Mouse (Mus musculus): ENCODE data around the gene Rtn2.
A peak's percentile ranks its signal among the peaks of the same experiment; 100 is the strongest.

Rtn2 gene

GRCm38 (mm10) chr7:19300501-19301421 is 18.3 kb downstream of the Rtn2 start:
- DNase-seq (ENCODE audit: low read depth, low spot score) = peak; percentile 88

GRCm38 (mm10) chr7:19301461-19302263 is 19.2 kb downstream of the Rtn2 start:
- DNase-seq (ENCODE audit: low read depth, low spot score) = no peak

DNA sequence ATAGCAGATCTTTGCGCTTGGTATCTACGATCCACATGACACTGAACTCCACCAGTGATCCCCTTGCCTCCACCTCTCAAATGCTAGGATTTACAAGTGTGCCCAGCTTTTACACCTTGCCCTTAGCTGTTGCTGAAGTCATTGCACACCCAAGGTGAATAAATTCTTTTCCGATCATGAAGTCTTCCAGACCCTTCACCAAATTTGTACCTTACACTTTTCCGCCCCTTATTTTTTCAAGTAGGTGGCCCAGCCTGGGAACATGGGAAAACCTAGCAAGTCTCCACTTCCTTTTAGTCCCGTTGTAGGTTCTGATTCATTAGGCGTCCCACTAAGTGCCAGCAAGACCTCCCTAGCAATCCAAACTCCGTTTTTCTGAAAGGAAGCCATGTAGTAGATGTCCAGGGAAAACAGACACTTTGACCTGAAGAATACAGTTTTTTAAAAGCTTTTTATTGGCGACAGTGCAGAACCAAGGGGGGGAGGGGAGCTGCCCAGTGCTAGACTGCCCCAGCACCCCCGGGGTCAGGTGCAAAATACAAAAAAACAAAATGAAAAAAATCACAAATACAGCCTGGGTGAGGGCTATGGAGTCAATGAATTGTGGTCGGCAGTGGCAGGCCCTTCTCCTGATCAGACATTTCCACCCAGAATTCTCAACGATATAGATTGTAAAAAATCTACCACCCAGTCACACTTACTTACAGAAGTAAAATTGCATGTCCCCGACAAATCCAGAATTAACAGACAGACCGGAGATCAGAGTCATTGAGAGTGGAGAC is 20.0 kb downstream of the Rtn2 start:
- no peak for DNase-seq (ENCODE audit: low read depth, low spot score)

GRCm38 (mm10) chr7:19303046-19303305 is 20.6 kb downstream of the Rtn2 start:
- DNase-seq (ENCODE audit: low read depth, low spot score) = no peak

DNA sequence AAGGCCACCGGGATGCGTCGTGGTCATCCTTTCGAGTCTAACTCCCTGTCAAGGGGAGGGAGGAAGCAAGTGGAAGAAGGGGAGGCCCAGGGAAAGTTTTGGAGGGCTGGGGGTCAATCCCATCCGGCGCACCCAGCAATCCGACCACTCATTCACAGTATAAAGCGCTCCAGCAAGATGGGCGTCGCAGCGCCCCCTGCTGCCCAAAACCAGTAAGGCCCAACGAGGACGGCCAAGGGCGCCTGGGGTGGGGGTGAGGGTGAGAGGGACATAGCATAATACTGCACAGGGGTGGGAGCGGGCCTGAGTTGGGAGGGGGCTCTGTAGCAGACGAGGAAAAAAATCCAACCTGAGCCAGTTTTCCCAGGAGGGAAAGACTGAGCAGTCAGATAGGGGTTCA is 21.3 kb downstream of the Rtn2 start:
- peak; percentile 82 for DNase-seq (ENCODE audit: low read depth, low spot score)

GRCm38 (mm10) chr7:19304501-19305412 is 22.3 kb downstream of the Rtn2 start:
- DNase-seq (ENCODE audit: low read depth, low spot score) = no peak

- no peak for DNase-seq (ENCODE audit: low read depth, low spot score)
Observed at GRCm38 (mm10) chr7:19305413-19305735, 22.9 kb downstream of the Rtn2 start.

DNA sequence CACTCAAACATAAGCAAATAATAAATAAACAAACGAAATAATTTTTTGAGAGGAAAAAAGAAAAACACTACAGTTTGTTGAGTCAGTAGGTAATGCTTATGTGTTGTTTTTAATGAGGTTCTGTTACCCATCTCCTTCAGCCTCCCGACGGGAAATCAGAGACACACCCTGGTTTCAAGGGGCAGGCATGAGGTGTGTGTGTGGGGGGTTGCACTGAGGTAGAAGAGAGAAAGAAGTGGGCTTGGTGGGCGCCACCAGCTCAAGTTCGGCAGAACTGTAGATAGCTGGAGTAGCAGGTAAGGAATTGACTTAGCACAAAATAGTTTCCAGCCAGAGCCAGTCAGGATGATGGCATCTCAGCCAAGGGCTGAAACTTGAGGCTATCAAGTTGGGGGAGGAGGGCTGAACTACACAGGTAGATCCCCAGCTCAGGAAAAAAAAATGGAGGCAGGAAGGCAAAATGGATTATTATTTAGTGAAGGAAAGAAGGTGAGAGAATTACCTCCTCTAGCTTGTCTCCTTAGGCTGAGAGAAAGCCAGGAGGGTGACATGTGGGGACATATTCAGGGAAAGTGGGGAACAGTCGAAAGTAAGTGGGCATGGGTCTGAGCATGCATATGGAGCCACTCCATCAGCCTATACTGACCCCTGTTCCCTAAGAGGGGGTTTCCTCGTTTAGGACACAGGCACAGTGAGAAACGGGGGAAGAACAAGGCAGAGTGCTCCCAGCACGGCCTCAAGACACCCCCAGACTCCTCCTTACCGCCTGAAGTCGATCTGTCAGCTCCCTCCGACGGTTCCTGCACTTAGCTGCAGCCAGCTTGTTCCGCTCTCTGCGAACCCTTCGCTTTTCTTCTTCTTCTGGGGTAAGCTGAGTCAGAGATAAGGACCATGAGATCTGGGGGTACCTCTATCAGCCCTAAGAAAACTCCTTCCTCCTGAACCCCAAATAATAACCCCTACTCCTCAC is 23.7 kb downstream of the Rtn2 start:
- DNase-seq (ENCODE audit: low read depth, low spot score) = no peak

DNA sequence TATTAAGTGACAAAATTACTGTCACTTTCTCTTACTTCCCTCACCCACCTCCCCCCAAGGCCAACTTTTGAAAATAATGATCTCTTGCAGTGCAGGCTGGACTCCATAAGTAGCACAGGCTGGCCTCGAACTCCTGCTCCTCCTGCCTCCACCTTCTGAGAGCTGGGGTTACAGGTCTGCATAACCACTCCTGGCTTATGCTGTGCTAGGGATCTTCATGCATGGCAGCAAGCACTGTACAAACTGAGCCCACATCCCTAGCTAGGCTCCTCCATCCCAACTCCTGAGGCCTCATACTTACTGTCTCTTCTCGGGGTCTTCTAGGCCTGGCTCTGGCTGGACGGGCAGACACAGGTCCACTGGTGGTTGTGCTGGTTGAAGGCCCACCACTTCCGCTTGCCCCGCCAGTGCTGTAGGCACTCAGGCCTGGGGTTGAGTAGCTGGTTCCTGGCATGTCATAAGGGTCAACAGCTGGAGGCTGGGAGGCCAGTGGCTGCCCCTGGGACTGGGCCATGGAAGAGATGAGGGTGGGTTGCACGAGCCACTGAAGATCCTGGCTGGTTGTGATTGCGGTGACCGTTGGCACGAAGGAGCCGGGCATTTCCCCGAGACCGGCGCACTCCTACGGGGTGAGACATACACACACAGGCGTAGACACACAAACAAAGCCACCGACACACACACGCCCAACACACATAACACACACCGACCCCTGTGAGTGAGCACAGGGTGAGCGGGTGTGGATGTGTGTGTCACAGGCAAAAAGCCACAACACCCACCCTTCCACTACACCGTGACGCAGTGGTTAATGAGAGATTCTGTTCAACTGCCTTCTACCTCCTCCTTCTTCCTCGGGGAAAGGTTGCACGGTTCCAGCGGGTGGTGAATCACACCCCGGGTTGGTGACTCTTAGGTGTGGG is 24.7 kb downstream of the Rtn2 start:
- DNase-seq (ENCODE audit: low read depth, low spot score) = no peak

- peak; percentile 60 for DNase-seq (ENCODE audit: low read depth, low spot score)
Observed at GRCm38 (mm10) chr7:19307739-19308453, 25.5 kb downstream of the Rtn2 start.

GRCm38 (mm10) chr7:19308454-19309277 is 26.2 kb downstream of the Rtn2 start:
- DNase-seq (ENCODE audit: low read depth, low spot score) = peak; percentile 95

DNA sequence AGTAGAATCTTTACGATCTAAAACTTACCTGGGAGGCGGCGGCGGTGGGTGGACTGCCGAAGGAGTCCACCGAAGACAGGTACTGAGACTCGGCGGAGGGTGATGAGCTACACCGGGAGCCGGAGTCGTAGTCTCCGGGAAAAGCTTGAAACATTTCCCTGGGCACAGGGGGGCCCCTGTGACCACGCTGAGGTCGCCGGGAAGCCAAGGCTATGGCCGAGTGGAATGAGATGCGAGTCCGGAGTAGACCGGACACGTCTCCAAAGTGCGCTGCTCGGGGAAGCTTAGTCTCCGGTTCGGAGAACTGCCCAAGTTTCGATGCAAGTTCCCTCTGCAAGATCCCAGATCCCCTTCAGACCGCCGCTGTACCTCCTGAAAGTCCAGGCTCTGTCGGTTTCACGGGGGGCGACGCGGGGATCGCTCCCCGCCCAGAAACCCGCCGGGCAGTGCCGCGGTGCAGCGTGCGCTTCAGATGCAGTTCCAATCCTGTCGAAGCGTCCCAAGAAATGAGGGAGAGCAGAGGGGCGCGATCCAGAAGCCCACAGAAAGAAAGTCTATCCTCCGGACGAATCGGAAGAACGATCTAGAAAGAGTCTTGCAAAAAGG is 27.0 kb downstream of the Rtn2 start:
- DNase-seq (ENCODE audit: low read depth, low spot score) = no peak

GRCm38 (mm10) chr7:19309884-19310641 is 27.6 kb downstream of the Rtn2 start, which contains the start of gene Fosb:
TSS of gene Fosb (minus strand) at chr7:19310051.
- DNase-seq (ENCODE audit: low read depth, low spot score) = peak; percentile 96

- DNase-seq (ENCODE audit: low read depth, low spot score) = no peak
Observed at GRCm38 (mm10) chr7:19311991-19312390, 29.6 kb downstream of the Rtn2 start.

GRCm38 (mm10) chr7:19314033-19314432 is 31.6 kb downstream of the Rtn2 start:
- no peak for DNase-seq (ENCODE audit: low read depth, low spot score)

All from forelimb bud, embryonic 11.5 days (tissue).